Mouse (Mus musculus) thymus, adult 18-20 months (tissue): ENCODE data around the gene Erlin1.

Experiments used
- DNase-seq, 2 experiments: peaks; one replicate each; pipeline ENCODE4 v3.0.0; 2022; ENCODE audit warnings: mixed read lengths in 2 of 2

Gene Erlin1

DNA sequence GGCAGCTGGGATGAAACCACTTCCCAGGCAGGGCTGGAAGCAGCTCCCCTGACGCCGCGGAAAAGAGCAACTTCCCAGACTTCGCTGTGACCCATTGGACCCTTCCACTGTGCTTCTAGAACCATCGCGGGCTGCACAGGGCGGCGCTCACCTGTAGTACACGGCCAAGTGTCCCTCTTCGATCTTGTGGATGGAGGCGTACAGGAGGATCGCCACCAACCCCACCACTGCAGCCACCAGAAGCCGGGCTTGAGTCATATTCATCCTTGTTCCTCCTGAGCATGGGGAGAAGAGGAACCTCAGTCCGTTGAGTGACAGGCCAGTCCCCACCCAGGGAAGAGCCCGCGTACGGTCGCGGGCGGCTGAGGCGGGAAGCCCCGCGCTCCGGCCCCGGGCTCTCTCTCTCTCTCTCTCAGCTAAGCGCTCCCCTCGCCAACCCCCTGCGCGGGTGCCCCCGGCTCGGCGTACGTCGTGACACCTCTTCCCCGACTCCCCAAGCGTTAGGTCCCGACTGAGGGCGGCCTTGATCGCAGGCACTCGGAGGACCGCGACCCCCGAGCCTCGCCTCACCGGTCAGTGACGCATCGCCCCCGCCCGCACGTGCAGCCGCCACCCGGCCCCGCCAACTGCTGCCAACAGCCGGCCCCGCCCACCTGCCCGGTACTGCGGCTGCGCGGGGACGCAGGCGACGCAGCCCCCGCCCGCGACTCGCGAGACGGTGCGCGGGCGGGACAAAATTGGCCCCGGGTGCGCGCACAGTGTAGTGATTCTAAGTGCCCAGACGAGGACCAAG lies at the start of gene Erlin1:
TSS of gene Erlin1 (minus strand) at position 665 of the 793 bp plus-strand sequence.
- DNase-seq = peak; percentile 71 to 76

DNA sequence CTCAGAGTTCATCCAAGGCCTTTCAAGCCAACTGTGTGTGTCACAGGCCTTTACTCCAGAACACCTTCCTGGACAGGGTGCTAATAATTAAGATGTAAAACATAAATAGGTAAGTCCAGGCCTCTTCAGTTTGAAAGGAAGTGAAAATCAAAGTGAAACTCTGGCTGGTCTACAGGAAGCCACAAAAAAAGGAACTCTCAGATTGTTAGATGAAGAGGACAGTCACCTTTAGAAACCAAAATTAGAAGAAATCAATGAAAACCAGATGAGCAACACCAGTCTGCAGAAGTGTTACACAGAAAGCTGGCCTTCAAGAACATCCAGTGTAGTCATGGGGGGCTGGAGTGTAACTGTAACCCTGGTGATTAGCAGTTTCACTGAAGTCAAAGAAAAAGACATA lies 48.2 kb upstream of the Erlin1 start:
- DNase-seq = no peak

GRCm38 (mm10) chr19:44111706-44112105 lies 42.1 kb upstream of the Erlin1 start:
- no peak for DNase-seq

- DNase-seq = no peak
Observed at GRCm38 (mm10) chr19:44110356-44110755, 40.8 kb upstream of the Erlin1 start.

DNA sequence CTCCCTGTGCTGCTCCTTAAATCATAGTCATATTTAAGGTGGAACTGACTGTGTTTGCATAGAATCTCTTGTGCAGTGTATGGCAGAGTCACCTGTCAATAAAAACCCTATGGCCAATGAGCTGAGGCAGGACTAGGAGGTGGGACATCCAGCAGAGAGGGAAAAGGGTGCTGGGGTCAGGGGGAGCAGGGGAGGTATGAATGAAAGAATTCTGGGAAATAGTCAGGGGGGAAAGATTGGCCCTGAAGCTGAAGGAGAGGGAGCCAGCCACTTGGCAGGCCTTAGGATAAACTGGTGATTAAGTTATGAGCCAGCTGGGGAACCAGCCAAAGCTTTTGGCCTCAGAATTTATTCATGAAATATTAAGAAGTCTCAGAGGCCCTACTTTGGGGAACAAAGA lies 39.4 kb upstream of the Erlin1 start:
- no peak for DNase-seq

DNA sequence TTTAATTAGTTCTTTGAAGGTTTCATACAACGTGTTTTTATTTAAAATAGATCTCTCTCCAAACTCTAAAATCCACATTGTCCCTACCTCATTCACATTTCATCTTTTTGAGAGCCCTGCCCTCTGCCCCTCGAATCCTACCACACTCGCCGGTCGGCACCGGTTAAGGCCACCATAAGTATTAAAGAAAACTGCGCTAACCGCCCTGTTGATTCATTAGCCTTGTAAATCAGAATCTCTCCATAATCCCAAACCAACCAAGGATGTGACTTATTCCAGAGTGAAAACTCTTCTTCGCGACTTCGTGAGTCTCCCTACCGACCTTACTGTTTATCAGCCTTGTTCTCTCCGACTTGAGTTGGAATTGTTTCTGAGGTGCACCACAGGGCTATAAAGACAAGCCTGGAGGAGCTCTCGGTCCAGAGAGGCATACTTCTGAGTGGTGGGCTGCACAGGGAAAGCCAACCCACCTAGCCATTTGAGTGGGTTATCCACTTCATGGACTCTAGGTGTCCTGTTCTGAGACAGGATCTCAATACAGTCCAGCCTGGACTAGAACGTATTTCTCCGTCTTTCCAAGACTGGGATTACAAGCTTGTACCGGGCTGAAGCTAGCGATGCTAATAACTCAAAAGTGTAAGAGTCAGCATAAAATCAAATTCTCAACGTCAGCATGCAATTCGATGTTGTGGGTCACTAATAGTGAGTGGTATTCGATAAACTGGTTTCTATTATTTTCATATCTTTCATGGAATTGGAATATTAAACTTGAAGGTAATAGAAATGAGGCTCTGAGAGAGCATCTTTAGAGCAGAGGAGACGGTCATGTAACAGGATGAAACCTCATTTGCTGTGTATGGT lies 38.3 kb upstream of the Erlin1 start:
- no peak for DNase-seq

GRCm38 (mm10) chr19:44106831-44107660 lies 37.5 kb upstream of the Erlin1 start, which contains the start of gene Chuk:
Chuk (minus strand) TSS chr19:44107480.
- peak; percentile 89 to 92 for DNase-seq

- no peak for DNase-seq
Observed at GRCm38 (mm10) chr19:44104393-44104792, 34.8 kb upstream of the Erlin1 start.

GRCm38 (mm10) chr19:44103001-44103400 lies 33.4 kb upstream of the Erlin1 start:
- no peak for DNase-seq

- no peak for DNase-seq
Observed at GRCm38 (mm10) chr19:44100840-44101239, 31.3 kb upstream of the Erlin1 start.

DNA sequence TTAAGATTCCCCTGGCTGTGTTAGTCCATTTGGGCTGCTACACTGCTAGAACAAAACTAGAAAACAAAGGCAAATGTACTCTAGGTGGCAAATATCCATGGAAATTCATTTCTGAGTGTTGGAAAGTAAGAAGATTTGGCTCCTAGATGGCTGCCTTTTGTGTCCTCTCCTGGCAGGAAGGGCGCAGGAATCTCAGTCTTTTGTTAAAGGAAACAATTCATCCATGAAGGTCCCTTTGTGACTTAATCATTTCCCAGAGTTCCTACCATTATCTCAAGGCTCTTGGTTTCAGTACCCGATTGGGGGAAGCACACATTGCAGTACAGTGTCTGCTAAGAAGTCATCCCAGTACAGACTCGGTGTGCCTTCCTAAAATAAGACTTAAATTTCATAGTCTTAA lies 16.7 kb upstream of the Erlin1 start:
- DNase-seq = no peak

DNA sequence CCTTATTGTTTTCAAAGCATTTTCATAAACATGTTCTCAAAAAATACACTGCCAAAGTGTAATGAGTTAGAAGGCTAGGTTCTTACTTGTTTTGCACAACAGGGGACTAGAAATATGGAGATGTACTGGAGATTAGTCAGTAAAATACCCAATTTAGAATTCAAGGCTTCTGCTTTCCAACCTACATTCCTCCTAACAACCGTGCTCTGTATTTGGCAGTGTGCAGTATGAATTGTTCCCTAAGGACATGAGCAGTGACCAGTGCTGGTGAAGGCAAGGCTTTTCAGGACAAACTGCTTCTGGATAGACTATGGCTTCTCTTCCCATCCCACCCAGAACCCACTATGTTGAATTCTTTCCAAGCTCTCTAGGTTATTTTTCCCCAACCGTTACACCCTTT lies 11.3 kb upstream of the Erlin1 start:
- no peak for DNase-seq

DNA sequence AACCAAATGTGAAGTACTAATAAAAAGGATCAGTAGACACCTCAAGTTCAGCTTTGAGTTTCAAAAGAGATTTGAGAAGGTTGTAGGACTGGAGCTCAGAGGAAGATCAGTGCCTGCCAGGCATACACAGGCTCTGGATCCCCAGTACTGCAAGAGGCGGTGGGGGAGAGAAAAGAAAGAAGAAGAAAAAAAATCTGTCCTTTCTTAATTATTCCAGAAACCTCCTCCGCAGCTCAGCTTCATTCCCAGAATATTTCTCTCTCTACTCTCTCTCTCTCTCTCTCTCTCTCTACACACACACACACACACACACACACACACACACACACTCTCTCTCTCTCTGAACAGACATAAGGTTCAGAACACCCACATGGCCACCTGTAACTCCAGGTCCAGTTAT lies 10.4 kb upstream of the Erlin1 start:
- no peak for DNase-seq

GRCm38 (mm10) chr19:44077024-44077423 lies 7.4 kb upstream of the Erlin1 start:
- DNase-seq = no peak

- DNase-seq = no peak
Observed at GRCm38 (mm10) chr19:44076457-44076856, 6.9 kb upstream of the Erlin1 start.

GRCm38 (mm10) chr19:44074986-44075385 lies 5.4 kb upstream of the Erlin1 start:
- no peak for DNase-seq

GRCm38 (mm10) chr19:44071166-44071565 lies 1.6 kb upstream of the Erlin1 start:
- no peak for DNase-seq

- DNase-seq = no peak
Observed at GRCm38 (mm10) chr19:44069914-44070232, 288 bp upstream of the Erlin1 start.

GRCm38 (mm10) chr19:44068232-44068631 lies 1.4 kb downstream of the Erlin1 start:
- DNase-seq = no peak

GRCm38 (mm10) chr19:44067323-44068049 lies 2.1 kb downstream of the Erlin1 start:
- no peak for DNase-seq

DNA sequence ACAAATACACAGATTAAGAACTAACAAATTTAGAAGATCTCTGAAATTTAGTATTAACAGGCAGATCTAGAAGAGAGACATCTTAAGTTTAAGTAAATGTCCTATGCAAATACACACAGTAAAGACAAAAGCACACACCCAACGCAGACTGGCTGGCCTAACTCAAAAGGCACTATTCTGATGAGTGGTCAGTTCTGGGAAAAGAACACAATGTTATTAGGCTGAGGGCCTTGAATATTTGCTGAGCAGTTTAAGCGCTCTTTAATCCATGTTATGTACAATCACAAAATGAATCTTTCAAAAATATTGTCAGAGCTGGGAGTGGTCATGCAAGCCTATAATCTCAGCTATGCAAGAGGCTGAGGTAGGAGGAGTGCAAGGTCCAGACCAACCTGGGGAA lies 4.9 kb downstream of the Erlin1 start:
- DNase-seq = no peak

GRCm38 (mm10) chr19:44063773-44064172 lies 5.8 kb downstream of the Erlin1 start:
- DNase-seq = no peak
